Mouse (Mus musculus) G1E (cell line): ENCODE results near the gene Gm42742.

ENCODE experiments used
- CTCF ChIP-seq: IDR thresholded peaks from 2 replicates; pipeline ENCODE4 v1.5.1; 2012; ENCODE audit warnings: low read depth, low read length, inconsistent platforms, mixed read lengths
- GATA1 ChIP-seq: IDR thresholded peaks from 2 replicates; pipeline ENCODE4 v1.6.1; 2012; ENCODE audit warnings: borderline replicate concordance, low read length, inconsistent platforms, mixed read lengths
- GATA2 ChIP-seq: IDR thresholded peaks from 2 replicates; pipeline ENCODE4 v1.6.1; 2012; ENCODE audit warnings: low read depth, low read length, inconsistent platforms, borderline replicate concordance
- POLR2AphosphoS5 ChIP-seq: IDR thresholded peaks from 2 replicates; pipeline ENCODE4 v1.6.1; 2012; ENCODE audit warnings: low read depth, low read length, inconsistent platforms; ENCODE audit not compliant: insufficient replicate concordance
- TAL1 ChIP-seq: conservative IDR thresholded peaks from 2 replicates; pipeline ENCODE4 v1.6.1; 2012; ENCODE audit warnings: low read depth, low read length, inconsistent platforms, mixed read lengths

- TF ChIP-seq CTCF (no peak), TAL1 (no peak), GATA1 (no peak), POLR2AphosphoS5 (no peak), GATA2 (no peak)
These were observed 13.4 kb downstream of the Gm42742 start for GRCm38 (mm10) chr7:127007313-127008024.
